Mouse (Mus musculus) lung, postnatal 4 days (tissue): ENCODE results near the gene Cyp2d11.
A peak's percentile ranks its signal among the peaks of the same experiment; 100 is the strongest.
"Not testable (repeated sequence)": the region's sequence is repeated elsewhere in the genome, so short reads cannot be mapped to it uniquely, and the experiment has no call there.

Source experiments
- DNase-seq, 2 experiments: peaks; one replicate each; pipeline ENCODE4 v3.0.0; 2021

Gene Cyp2d11

DNA sequence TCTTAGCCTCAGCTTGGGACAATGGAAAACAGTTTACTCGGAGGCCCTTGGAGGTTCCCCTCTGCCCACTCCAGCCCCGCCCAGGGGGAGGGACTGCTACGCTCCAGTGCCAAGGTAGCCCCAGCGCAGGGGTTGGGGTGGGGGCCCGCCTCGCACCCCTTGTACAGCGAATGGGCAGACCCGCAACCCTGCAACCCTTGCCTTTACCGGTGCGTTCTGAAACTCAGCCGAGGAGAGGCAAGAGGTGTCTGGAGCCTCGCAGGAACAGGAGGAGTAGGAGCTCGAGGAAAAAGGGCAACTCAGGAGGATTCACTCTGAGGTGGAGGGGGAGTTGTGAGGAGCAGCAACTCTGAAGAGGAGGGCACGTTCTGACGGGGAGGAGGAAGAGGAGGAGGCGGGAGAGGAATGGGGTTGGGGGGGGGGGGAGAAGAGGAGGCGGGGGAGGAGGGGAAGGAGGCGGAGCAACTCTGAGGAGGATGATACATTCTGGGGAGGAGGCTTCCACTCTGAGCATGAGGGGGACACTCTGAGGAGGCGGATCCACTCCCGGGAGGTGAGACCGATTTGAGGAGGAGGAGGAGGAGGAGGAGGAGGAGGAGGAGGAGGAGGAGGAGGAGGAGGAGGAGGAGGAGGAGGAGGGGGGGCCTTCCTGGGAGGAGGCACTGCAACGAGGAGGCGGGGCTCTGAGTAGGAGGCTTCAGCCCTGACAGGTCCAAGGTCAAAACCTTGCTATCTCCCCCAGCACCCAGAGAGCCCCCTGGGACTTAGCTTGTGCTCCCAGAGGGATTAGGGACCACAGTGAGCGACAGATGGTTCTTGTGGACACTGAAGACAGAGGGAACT lies 13.7 kb downstream of the Cyp2d11 start, which contains the start of gene Cyp2d22:
TSS of gene Cyp2d22 (minus strand) at position 390 of the 843 bp plus-strand sequence.
- peak; percentile 62 to 73 for DNase-seq

GRCm38 (mm10) chr15:82379511-82379870 lies 14.3 kb downstream of the Cyp2d11 start:
- peak in 1 of 2 experiments; percentile 21 for DNase-seq

GRCm38 (mm10) chr15:82378261-82379180 lies 15.3 kb downstream of the Cyp2d11 start:
- DNase-seq: peak in 1 of 2 experiments; percentile 41

- no peak for DNase-seq
These were observed 16.1 kb downstream of the Cyp2d11 start for GRCm38 (mm10) chr15:82377701-82378100.

DNA sequence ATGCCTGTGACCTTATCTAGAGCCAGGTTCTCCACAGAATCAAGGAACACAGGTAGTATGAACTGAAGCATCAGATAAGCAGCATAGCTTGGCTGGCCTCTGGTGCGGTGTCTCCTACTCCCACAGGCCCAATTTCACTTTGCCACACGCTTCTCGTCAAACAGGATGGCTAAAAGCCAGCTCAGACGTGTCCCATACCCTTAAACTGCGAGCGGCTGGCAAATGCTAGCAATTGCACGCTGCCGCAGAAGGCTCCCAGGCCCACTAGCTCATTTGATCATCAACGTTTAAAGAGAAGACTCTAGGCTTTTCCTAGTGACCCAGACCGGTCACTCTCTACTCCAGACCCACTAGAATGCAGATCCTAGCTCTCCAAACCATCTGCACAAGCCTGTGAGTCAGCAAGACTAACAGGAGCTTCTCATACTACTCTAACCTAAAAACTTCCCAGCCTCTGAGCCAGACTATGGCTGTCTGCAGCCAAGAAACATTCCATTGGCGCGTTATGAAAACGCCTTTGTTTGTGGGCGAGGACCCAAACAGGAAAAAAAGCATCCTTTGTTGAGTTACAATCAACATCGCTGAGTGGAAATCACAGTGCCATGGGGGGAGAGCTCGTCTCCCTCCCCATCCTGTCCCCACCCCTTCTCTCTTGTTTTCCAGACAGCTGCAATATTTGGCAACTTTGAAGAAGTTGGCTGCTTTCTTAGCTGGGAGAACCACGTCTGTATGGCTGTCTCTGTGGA lies 17.3 kb downstream of the Cyp2d11 start:
- DNase-seq: peak; percentile 73 to 81

DNA sequence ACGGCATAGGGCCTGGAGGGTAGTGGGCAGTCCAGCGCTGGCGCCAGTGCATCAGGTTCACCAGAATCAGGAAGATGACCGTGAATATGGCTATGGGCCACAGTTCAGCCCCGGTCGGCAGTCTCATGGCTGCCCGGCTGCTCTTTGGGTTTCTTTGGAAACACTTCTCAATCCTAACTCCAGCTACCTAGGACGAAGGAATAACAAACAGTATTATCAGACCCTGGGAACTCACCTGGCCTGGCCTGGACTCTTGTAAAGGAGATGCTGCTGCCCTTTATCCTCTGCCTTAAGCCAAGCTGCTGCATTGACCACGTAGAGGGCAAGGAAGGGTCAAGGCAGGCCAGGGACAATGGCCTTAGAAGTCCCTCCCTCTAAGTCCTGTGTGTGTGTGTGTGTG lies 18.0 kb downstream of the Cyp2d11 start:
- DNase-seq: no peak

GRCm38 (mm10) chr15:82374437-82374836 lies 19.4 kb downstream of the Cyp2d11 start:
- DNase-seq: no peak

DNA sequence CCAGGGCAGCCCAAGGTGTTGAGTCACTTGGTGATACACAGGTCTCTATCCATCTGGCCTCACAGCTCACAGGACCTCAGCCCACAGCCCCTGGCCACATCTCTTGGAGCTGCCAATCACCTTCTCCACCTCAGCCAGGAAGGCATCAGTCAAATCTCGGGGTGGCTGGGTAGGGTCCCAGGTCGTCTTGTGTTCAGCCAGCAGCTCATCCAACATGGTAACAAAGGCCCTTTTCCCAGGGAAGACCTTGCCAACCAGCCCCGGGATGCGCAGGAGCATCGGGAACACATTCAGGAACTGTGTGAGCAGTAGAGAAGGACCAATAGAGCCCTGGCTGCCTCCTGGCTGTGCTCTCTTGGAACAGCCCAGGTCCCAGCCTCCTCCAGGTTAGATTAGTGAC lies 20.8 kb downstream of the Cyp2d11 start:
- no peak for DNase-seq

DNA sequence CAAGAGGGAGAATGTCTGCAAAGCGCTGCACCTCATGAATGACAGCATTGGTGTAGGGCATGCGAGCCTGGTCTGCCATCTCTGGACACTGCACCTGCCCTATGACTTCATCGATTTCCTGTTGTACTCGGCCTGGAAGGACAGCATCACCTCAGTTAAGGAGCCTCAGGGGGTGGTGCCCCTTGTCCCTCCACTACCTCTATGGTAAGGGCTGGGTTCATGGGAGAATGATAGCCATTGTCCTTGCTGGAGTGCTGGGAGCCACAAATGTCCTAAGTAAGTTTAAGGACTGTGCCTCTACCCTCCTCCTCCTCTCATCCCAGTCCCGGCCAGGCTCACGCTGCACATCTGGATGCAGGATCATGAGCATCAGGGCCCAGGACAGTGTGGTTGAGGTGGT lies 21.4 kb downstream of the Cyp2d11 start:
- DNase-seq: no peak

DNA sequence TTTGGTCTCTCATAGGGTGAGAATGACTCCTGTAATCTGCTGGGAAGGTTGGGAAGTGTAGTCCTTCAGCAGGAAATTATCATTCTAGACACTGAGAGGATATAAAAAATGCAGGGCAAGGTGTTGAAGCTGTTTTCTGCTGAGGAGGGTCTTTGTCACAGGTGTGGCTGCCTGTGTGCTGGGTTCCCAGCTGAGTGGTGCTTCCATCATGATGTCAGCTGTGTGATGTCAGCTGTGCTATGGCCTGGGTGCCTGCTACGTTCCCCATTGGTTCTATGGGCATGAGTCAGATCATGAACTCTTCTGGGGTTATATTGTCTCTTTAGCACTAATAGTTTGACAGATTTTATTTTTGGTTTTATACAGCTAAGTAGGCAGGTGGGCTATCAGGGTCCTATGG lies 25.0 kb downstream of the Cyp2d11 start:
- no peak for DNase-seq

GRCm38 (mm10) chr15:82368146-82368545 lies 25.7 kb downstream of the Cyp2d11 start:
- no peak for DNase-seq

DNA sequence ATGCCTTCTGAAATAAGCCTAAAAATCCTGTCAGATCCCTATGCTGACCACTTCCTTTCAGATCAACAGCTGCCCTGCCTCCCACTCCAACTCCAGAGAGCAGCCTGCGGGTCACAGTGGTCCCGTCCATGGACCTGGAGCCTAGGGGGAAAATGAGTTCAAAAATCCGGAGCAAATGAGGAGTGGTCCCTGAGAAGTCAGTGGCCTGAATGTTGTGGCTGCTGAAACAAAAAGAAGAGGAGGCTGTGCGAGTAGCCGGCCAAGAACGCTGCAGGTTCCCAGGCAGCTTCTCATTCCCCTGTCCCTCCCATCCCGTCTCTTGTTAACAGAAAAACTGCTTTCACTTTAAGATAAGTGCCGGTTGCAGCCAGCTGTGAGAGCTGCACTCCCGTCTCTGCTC lies 29.3 kb downstream of the Cyp2d11 start:
- DNase-seq: peak in 1 of 2 experiments; percentile 5

- not testable (repeated sequence) for DNase-seq
These were observed 30.0 kb downstream of the Cyp2d11 start for GRCm38 (mm10) chr15:82363801-82364200.

DNA sequence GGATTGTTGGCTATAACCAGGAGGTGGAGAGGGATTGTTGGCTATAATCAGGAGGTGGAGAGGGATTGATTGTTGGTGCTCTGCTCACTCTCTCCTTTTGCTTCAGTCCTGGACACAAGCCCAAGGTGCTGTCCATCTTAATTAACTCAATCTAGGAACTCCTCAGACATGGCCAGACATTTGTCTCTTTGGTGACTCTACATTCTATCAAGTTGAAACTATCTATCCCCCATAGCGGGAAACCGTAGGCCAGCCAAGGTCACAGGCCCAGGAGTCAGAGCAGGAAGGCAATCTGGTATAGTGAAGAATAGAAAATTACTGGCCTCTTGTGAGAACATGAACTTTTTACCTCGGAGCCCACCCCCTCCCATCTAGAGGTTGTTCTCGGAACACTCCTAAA lies 31.6 kb downstream of the Cyp2d11 start:
- no peak for DNase-seq

DNA sequence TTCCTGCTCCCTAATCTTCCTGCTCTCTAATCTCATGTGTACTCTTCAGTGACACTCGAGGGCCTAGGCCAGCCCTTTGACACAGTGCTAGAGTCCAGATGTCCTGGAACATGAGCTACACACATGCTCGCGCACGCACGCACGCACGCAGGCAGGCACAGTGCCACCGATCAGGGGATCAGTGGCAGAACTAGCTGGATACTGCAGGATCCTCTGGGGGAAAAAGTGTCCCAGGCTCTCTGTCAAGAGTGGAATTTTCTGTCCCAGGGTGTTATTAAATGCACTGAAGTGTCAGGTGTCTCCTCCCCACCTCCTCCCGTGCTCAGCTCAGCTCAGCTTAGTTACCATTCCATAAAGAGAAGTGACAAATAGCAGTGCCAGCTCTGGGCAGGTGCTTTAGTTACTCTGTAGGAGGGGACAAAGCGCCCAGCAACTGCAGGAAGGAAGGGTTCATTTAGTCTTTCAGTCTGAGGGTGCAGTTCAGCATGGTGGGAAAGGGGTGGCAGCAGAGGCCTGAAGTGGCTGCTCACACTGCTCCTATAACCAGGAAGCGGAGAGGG lies 32.3 kb downstream of the Cyp2d11 start:
- DNase-seq: peak in 1 of 2 experiments; percentile 44

DNA sequence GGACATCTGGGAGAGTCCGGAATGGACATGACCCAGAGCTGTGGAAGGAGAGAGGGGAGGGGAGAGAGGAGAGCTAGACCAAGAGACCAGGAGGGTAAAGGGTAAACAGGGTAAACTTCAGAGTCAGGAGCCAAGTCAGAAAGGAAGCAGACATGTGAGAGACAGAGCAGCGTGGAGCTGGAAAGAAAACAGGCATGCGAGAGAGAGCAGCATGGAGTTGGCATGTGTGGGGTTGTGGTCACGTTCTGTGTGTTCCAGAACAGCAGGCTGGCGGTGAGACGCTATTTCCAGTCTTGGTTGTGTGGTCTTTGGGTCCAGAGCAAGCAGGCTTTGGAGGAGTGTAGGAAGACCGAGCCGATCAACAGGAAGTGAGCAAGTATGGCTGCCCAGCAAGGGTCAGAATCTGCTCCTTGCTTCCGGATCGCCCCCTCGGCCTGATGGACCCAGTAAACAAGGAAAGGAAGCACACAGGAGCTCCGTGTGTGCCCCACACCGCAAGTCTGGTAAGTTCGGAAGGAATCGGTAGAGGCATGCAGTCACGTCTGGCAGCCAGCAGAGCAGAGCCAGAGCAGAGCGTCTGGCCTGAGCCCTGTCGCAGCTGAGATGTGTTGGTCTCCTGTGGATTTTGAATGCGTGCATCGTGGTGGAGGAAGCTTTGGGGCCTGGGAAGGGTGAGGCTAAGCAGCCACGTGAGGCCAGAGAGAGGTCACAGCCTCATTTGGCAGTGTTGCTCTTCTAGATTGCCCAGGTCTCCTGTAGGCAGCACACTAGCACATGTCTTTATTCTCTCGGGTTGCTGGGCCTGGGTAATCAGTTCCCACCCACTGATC lies 35.2 kb downstream of the Cyp2d11 start:
- peak in 1 of 2 experiments; percentile 17 for DNase-seq

DNA sequence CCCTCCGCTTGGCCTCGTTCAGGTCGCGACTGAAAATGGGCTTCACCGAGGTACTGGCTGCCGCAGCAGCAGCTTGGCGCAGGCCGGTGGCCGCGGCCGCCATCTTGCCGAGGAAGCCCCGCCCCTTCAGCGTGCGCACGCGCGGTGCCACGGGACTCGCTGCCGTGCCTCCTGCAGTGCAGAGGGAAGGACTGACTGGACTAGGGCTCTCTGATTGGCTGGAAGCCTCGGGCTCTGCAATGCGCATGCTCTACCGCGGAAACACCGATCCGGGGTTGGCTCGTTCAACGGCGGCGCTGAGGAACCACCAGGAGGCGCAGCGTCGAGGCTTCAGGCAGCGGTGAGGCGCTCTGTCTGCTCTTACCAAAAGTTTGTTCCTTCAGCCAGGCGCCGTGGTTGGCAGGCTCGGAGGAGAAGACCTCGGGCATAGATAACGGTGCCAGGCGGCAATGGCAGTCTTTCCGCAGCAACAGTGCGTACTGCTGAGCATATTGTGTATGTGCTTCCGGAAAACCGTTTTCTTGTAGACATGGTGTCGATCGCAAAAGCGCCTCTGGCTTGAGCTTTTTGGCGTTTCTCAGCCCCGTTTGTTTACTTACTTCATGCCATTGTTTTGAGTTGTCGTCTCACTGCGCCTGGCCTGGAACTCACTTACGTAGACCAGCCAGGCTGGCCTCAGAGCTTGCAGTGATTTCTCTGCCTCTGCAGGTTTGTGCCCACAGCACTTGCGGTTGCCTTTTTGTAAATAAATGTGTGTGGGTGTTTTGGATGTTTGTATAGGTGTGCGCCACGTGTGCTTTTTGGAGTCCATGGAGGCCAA lies 39.5 kb downstream of the Cyp2d11 start, which contains the start of gene Ndufa6:
TSS of gene Ndufa6 (minus strand) at position 197 of the 820 bp plus-strand sequence.
- DNase-seq: peak; percentile 98

DNA sequence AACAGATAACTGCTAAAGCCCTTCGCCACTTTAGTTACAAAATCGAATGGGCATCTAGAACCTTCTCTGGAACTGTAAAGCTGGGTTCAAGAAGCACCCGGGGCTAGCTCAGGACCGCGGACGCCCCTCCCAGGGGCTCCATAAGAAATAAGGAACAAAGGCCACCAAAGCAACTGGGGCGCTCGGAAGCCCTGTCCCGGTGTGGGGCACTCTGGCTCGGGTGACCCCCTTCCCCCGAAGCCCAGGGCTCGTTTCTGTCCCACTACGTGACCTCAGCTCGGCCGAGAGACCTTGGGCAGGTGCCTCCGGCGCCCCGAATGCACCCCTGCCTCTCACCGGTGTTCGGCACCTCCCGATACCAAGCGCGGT lies 40.1 kb downstream of the Cyp2d11 start:
- no peak for DNase-seq

DNA sequence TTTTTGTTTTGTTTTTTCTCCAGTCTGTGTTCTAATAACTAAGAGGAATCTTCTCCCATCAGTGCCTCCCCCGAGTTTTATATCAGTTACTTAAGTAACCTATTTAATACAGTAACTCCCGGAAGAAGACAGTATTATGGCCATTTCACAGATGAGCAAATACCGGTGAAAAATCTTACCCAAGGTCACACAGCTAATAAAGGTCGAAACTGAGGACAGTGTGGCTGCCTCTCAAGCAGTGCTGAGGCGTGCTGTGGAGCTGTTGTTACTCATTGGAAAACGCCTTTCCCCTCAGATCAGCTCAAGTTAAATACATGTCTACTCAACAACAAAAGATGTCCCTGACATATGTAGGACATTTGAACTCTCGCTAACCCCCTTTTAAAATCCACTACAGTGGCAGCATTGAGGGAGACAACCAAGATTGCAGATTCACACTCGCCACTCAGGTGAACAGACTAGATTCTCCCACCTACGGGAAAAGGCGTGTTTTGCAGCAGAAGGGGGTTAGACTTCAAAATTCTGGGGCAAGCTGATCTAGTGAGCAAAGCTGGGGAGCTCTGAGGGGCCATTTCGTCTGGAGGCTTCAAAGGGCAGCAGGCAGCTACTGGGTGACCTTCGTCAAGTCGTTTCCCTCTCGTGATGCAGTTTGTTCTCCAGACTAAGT lies 40.6 kb downstream of the Cyp2d11 start:
- no peak for DNase-seq

DNA sequence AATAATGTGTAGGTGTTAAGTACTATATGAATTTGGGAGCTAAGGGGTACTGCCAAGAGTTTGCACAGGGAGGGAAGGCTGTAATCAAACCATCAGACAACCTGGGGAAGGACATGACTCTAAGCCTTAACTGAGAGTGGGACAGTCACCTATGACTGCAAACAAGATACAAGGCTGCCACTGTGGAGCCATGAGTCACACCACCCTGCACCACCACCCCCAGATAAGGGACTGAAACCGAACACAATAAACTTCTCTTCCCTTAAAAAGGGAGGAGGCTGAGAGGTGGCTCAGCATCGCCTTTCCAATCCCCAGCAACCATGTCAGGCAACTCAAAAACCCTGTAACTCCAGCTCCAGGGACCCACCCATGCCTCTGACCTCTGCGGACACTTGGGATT lies 42.3 kb downstream of the Cyp2d11 start:
- DNase-seq: no peak
